Mouse (Mus musculus) C2C12 (cell line): ENCODE data around the gene Vti1a. TPM values are rescaled to one million over a fixed set of nuclear protein-coding genes. Genes with fewer than 3 reads are reported as not detected.

Experiments used
- H3K27me3 ChIP-seq: one replicate; pipeline ENCODE4 v1.6.1; 2011; ENCODE audit not compliant: control insufficient read depth, insufficient read depth, insufficient read length
- H3K36me3 ChIP-seq: one replicate; pipeline ENCODE4 v1.6.1; 2011; ENCODE audit not compliant: control insufficient read depth, insufficient read depth
- H3K4me3 ChIP-seq: one replicate; pipeline ENCODE4 v1.5.1; 2011; ENCODE audit warnings: mild to moderate bottlenecking, control low read depth; ENCODE audit not compliant: poor library complexity, insufficient read depth, severe bottlenecking
- H3K79me2 ChIP-seq: one replicate; pipeline ENCODE4 v1.6.1; 2011; ENCODE audit not compliant: control insufficient read depth, insufficient read depth
- H3K79me3 ChIP-seq: one replicate; pipeline ENCODE4 v1.6.1; 2011; ENCODE audit warnings: low read depth, control low read depth
- H3ac ChIP-seq: one replicate; pipeline ENCODE3; 2011; ENCODE audit warnings: low read depth; ENCODE audit not compliant: control insufficient read depth, insufficient read length
- CEBPB ChIP-seq: IDR thresholded peaks from one replicate; pipeline ENCODE4 v1.6.1; 2011; ENCODE audit warnings: low read depth, mild to moderate bottlenecking, control low read depth, moderate library complexity
- CTCF ChIP-seq: IDR thresholded peaks from one replicate; pipeline ENCODE4 v1.5.1; 2011; ENCODE audit not compliant: control insufficient read depth, insufficient read depth, insufficient read length
- FOSL1 ChIP-seq: IDR thresholded peaks from one replicate; pipeline ENCODE4 v1.8.0; 2011; ENCODE audit warnings: mild to moderate bottlenecking, low read length; ENCODE audit not compliant: poor library complexity, insufficient read depth, severe bottlenecking
- MAX ChIP-seq: IDR thresholded peaks from one replicate; pipeline ENCODE4 v1.6.1; 2011; ENCODE audit warnings: mild to moderate bottlenecking, control low read depth
- MYOD1 ChIP-seq: IDR thresholded peaks from one replicate; pipeline ENCODE4 v1.6.1; 2011; ENCODE audit warnings: low read depth; ENCODE audit not compliant: control insufficient read depth, insufficient read length
- MYOG ChIP-seq: IDR thresholded peaks from one replicate; pipeline ENCODE4 v1.6.1; 2011; ENCODE audit not compliant: control insufficient read depth, insufficient read length; ENCODE audit errors: extremely low read depth
- USF1 ChIP-seq: IDR thresholded peaks from one replicate; pipeline ENCODE4 v1.6.1; 2011; ENCODE audit warnings: low read depth, mild to moderate bottlenecking, control low read depth, moderate library complexity
- polyA plus RNA-seq: library from polyadenylated mRNA; unstranded; fragments of >200 nt; fragmentation: generic; extraction: Trizol; gene quantifications from one replicate; pipeline ENCODE4 v1.2.1, GENCODE M21; 2012; ENCODE audit warnings: missing spikeins

Vti1a gene
- polyA plus RNA-seq, 1 experiment = 10.4 TPM

DNA sequence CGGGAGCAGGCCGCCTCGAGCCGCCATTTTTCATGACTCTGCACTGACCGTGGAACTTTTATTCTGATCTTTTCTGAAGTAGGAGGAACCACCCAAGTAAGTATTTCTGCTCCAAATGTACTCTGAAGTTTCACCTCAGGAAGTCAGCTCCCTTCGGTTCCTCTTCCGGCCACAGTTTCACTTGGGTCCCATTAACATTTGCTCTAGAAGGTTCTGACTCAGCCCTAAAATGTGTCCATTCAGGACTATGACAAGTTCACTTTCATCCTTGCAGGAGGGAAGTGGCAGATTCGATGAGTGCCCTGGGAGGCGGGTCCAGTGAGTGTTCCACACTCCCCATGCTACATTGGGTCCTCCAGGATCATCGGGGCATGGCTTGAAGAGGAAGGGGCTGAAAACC, 333.3 kb downstream of the Vti1a start:
- no peak overlapping the region for H3K4me3 ChIP-seq
- no peaks in the 10 kb centered on the region for H3K79me2 ChIP-seq
- TF ChIP-seq CTCF (no peak), CEBPB (no peak), USF1 (no peak), MAX (no peak), FOSL1 (no peak), MYOD1 (no peak), MYOG (no peak)
- H3ac ChIP-seq = no peak overlapping the region
- H3K36me3 ChIP-seq = no peaks in the 10 kb centered on the region
- H3K27me3 ChIP-seq = no peaks in the 10 kb centered on the region
- no peaks in the 10 kb centered on the region for H3K79me3 ChIP-seq

DNA sequence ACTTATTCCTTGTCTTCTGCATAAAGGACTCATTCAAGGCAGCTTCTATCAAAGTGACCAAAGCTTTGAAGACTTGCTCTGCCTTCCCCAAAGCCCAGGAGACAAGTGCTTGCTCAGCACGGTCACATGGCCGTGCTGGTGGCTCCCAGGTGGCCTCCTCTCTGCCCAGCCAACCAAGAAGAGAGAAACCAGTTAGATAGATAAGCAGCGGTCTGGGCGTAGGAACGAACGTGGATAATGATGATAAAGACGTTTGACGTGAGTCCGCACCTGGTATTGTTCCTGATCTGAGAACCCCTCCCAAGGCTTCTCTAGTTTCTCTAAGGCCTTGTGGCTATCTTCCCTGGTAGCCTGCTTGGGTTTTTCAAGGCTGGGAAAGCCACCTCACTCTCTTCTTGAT, 334.9 kb downstream of the Vti1a start:
- Histone ChIP-seq H3K36me3 (no peaks in the 10 kb centered on the region), H3K27me3 (no peaks in the 10 kb centered on the region), H3K4me3 (no peak overlapping the region), H3K79me2 (no peaks in the 10 kb centered on the region), H3K79me3 (no peaks in the 10 kb centered on the region), H3ac (no peak overlapping the region)
- no peak for TF ChIP-seq CEBPB
- no peak for TF ChIP-seq CTCF
- TF ChIP-seq MAX = no peak
- TF ChIP-seq FOSL1 = no peak
- TF ChIP-seq MYOD1 = no peak
- TF ChIP-seq MYOG = no peak
- TF ChIP-seq USF1 = no peak

DNA sequence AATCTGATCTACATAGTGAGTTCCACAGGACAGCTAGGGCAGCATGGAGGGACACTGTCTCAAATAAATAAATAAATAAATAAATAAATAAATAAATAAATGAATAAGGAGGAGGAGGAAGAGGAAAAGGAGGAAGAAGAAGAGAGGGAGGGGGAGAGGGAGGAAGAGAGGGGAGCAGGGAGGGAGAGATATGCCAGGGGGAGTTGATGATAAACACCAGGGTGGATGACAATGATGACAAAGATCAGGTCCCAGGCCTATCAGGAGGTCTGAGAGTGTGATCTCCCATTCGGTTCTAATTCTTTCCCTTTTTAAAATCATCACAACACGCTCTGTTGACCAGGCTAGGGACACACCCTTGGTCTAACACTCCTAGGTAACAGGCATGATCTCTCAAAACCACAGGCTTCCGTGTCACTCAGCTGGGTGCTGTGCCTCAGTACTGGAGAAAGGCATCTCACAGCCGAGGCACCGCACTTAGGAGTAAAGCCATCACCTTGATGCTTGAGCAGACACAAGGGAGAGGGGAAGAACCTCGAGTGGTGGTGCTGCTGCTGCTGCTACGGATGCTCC, 336.7 kb downstream of the Vti1a start:
- Histone ChIP-seq H3K4me3 (no peak overlapping the region), H3K36me3 (no peaks in the 10 kb centered on the region), H3K79me2 (no peaks in the 10 kb centered on the region), H3ac (no peak overlapping the region), H3K27me3 (no peaks in the 10 kb centered on the region), H3K79me3 (no peaks in the 10 kb centered on the region)
- TF ChIP-seq FOSL1 (no peak), MYOG (no peak), CEBPB (no peak), MYOD1 (no peak), USF1 (no peak), CTCF (no peak), MAX (no peak)

DNA sequence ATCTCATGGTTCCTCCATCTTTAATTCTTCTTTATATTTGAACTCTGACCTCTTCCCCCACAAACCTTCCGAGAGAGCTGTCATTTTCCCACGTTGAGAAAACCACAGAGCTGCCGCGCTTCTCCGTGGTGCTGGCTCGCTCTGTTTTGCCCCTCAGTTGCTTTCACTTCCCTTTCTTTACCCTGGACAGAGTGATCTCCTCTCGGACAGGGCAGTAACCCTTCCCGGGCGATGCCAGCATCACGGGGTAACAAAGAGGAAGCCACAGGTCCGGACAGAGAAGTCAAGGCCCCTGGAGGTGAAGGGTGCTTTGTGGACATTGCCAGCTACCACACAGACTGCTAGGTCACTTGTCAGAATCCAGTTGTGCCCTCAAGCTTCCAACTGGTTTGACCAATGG, 344.1 kb downstream of the Vti1a start:
- Histone ChIP-seq H3K79me2 (no peaks in the 10 kb centered on the region), H3K79me3 (no peaks in the 10 kb centered on the region), H3K4me3 (no peak overlapping the region), H3K36me3 (no peaks in the 10 kb centered on the region), H3ac (no peak overlapping the region), H3K27me3 (no peaks in the 10 kb centered on the region)
- TF ChIP-seq USF1 (no peak), CEBPB (no peak), CTCF (no peak), MYOD1 (no peak)

DNA sequence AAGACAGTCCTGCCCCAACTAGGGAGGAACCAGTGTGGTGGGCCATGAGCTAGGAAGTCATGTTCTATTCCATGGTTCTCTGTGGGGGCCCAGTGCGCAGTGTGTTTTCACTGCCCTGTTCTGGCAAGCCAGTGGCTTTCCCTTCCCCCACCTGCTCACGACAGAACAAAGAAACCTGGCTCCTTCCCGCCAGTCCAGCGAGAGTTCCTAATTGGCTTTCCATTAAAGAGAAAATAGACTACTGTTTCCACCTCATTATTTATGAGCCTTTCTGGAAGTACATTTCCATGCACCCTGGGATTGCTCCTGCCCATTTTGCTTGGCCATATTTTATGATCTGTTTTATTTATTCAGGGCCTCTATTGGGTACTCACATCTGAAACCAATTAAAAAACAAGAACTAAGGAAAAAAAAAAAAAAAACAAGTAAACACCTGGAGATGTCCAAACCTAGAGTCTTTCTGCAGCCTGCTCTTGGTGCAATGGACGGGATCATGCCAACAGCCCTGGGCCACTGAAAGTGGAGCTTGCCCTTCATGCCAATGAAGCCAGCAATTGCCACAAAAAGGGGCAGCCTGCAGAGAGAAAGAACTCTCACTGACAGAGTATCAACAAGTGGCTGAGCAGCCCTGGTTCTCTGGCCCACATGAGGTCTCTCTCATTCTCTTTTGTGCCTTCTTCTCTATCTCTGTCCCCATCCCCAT, 346.6 kb downstream of the Vti1a start:
- Histone ChIP-seq H3K79me3 (no peaks in the 10 kb centered on the region), H3K27me3 (no peaks in the 10 kb centered on the region), H3K4me3 (no peak overlapping the region), H3K36me3 (no peaks in the 10 kb centered on the region), H3K79me2 (no peaks in the 10 kb centered on the region), H3ac (no peak overlapping the region)
- TF ChIP-seq FOSL1 (no peak), USF1 (no peak)

DNA sequence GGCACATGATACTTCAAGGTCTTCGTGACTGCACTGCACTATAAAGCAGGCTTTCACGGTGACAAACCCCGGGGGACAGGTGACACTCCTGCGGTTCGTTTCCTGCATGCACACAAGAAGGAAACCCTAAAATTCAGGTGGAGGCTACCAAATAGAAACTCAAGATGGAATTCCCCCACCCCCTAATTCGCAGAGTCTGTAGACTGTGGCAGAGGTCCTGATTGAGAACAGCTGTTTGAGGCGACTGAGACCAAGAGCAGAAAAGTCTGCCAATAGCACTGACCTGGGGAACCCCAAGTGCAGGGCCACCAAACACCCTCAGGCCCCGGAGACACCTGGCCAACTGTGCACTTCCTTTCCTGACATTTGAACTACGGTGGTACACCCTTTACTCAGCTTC, 351.7 kb downstream of the Vti1a start:
- Histone ChIP-seq H3K36me3 (no peaks in the 10 kb centered on the region), H3K79me2 (no peaks in the 10 kb centered on the region), H3K79me3 (no peaks in the 10 kb centered on the region), H3ac (no peak overlapping the region), H3K27me3 (no peaks in the 10 kb centered on the region), H3K4me3 (no peak overlapping the region)
- TF ChIP-seq CTCF = no peak
- TF ChIP-seq CEBPB = no peak
- no peak for TF ChIP-seq MYOD1
